Comparison of ENCODE assay signal across 8 mouse cellular contexts in the genomic region with DNA sequence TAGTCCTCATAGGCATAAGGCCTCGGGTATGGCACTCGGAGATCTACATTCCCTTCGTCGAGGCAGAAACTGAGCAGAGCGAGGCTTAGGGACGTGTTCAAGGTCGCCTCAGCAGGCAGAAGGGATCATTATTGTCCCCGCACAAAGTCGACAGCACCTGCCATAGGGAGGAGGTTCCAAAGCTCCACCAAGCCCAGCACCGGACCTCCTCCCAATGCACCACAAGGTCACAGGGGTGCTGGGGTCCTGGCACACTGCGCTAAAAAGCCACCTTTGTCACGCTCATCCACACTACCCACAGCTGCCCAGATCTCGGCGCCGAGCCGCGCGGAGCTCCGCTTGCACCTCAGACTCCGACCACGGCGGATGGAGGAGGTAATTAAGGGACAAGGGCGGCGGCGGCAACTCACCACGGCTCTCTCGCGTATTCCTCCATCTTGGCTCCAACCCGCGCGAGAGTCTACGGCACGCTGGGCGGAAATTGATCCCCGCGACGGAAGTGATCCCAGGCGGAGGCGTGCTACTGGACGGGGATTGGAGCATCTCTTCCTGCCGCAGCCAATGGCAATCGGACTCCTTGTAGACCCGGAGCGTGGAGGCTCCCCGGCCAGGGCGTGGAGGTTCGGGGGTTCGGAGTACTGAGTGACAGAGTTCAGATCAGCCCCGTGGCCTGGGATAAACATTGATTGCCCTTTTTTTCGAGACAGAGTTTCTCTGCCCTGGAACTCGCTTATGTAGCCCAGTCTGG. TPM values are rescaled to one million over a fixed set of nuclear protein-coding genes. Genes with fewer than 3 reads are reported as not detected.
A peak's percentile ranks its signal among the peaks of the same experiment; 100 is the strongest.
DNase-seq lines count a peak whose midpoint lies in the region; ATAC-seq and TF ChIP-seq lines count a peak whose summit lies in the region.

Gene Timm17a (minus strand): TSS at position 495 of the 748 bp plus-strand sequence.

- under 1% methylated on average over 51 of the region's 51 CpGs for WGBS in cerebellum, adult 2 months
- WGBS in forebrain, postnatal 0 days: 3% methylated on average over 51 of the region's 51 CpGs
- WGBS in lung, embryonic 15.5 days: under 1% methylated on average over 51 of the region's 51 CpGs

- peak within 1 kb of the TSS; percentile 67 for H3K4me2 ChIP-seq in forebrain, postnatal 0 days (ENCODE audit: low read depth)
- H3K4me2 ChIP-seq in lung, embryonic 15.5 days: peak within 1 kb of the TSS; percentile 83

- peaks cover 9 to 17% of the 10 kb centered on the region in 2 experiments for H3K36me3 ChIP-seq in MEL (ENCODE audit: control insufficient read depth in 1 of 2, insufficient read depth in 2 of 2, low read length in 2 of 2)
- H3K36me3 ChIP-seq in forebrain, postnatal 0 days (ENCODE audit: insufficient read depth): no peaks in the 10 kb centered on the region
- peaks cover 16% of the 10 kb centered on the region for H3K36me3 ChIP-seq in lung, embryonic 15.5 days

- no peaks in the 10 kb centered on the region for H3K27me3 ChIP-seq in MEL (ENCODE audit: control insufficient read depth in 1 of 2, insufficient read depth in 2 of 2, low read length in 2 of 2)
- no peaks in the 10 kb centered on the region for H3K27me3 ChIP-seq in cerebellum, adult 2 months (ENCODE audit: control insufficient read depth, insufficient read depth, low read length)
- H3K27me3 ChIP-seq in forebrain, postnatal 0 days (ENCODE audit: insufficient read depth, low read length): no peaks in the 10 kb centered on the region; the same call in 1 of the 2 replicates
- H3K27me3 ChIP-seq in lung, embryonic 15.5 days: no peaks in the 10 kb centered on the region

- no peak for TF ChIP-seq EP300 in MEL (IDR thresholded peaks at IDR 0.05; ENCODE audit: low read depth in 1 of 2, low read length in 2 of 2)

- peak within 1 kb of the TSS; percentile 89 to 96 for H3K4me3 ChIP-seq in MEL (ENCODE audit: control insufficient read depth in 1 of 2, insufficient read depth in 1 of 2, low read depth in 2 of 2, low read length in 2 of 2)
- H3K4me3 ChIP-seq in cerebellum, adult 2 months (replicated peaks; ENCODE audit: insufficient read depth, low read depth, low read length): peak within 1 kb of the TSS; percentile 99
- H3K4me3 ChIP-seq in forebrain, postnatal 0 days (ENCODE audit: low read depth, low read length): peak within 1 kb of the TSS; percentile 97
- H3K4me3 ChIP-seq in lung, embryonic 15.5 days: peak within 1 kb of the TSS; percentile 73

- ATAC-seq in forebrain, postnatal 0 days: peak; percentile 100
- ATAC-seq in lung, embryonic 15.5 days (ENCODE audit: borderline replicate concordance, extremely low read depth, low FRiP score, low TSS enrichment): peak; percentile 99

- H3K4me1 ChIP-seq in MEL (ENCODE audit: control insufficient read depth in 1 of 2, insufficient read depth in 2 of 2, low read length in 2 of 2): peaks cover 4 to 13% of the 10 kb centered on the region in 2 experiments; a peak in 3 of 4 replicates
- peaks cover 6% of the 10 kb centered on the region for H3K4me1 ChIP-seq in cerebellum, adult 2 months (ENCODE audit: control insufficient read depth, insufficient read depth, low read length)
- H3K4me1 ChIP-seq in forebrain, postnatal 0 days (ENCODE audit: insufficient read depth): peaks cover 10% of the 10 kb centered on the region; the same call in 1 of the 2 replicates
- H3K4me1 ChIP-seq in lung, embryonic 15.5 days: peaks cover 22% of the 10 kb centered on the region

- peaks cover 36% of the 10 kb centered on the region for H3K79me2 ChIP-seq in MEL (ENCODE audit: control insufficient read depth, insufficient read depth, low read length, poor library complexity)

- H3K9ac ChIP-seq in MEL (ENCODE audit: control insufficient read depth, low read depth, low read length, poor library complexity, severe bottlenecking): peak within 1 kb of the TSS; percentile 96
- H3K9ac ChIP-seq in forebrain, postnatal 0 days: peak within 1 kb of the TSS; percentile 97
- H3K9ac ChIP-seq in lung, embryonic 15.5 days: peak within 1 kb of the TSS; percentile 94

- no peak for TF ChIP-seq CTCF in MEL (IDR thresholded peaks at IDR 0.05 in 2 of 3, conservative IDR thresholded peaks at IDR 0.05 in 1 of 3; ENCODE audit: control insufficient read depth in 1 of 3, insufficient read depth in 1 of 3, low read depth in 2 of 3, low read length in 3 of 3, poor library complexity in 1 of 3, severe bottlenecking in 1 of 3)
- TF ChIP-seq CTCF in cerebellum, adult 2 months (IDR thresholded peaks at IDR 0.05; ENCODE audit: borderline replicate concordance, insufficient read depth, low read depth, low read length): no peak
- no peak for TF ChIP-seq CTCF in forebrain, postnatal 0 days (IDR thresholded peaks at IDR 0.05; ENCODE audit: low read depth)

- TF ChIP-seq RAD21 in MEL (IDR thresholded peaks at IDR 0.05; ENCODE audit: low read depth, low read length): no peak

- peak within 1 kb of the TSS; percentile 78 for H3K27ac ChIP-seq in MEL (ENCODE audit: control insufficient read depth, low read depth, low read length)
- peak within 1 kb of the TSS; percentile 95 for H3K27ac ChIP-seq in cerebellum, adult 2 months (ENCODE audit: insufficient read depth, low read length)
- H3K27ac ChIP-seq in forebrain, postnatal 0 days (ENCODE audit: low read depth, low read length): peak within 1 kb of the TSS; percentile 88
- peak within 1 kb of the TSS; percentile 80 for H3K27ac ChIP-seq in lung, embryonic 15.5 days

- peak; percentile 97 for DNase-seq in MEL (ENCODE audit: low read depth, low spot score)
- DNase-seq in cerebellum, adult 2 months: peak; percentile 92 to 94
- peak; percentile 96 for DNase-seq in forebrain, postnatal 0 days
- peak; percentile 95 for DNase-seq in heart, postnatal 4 days
- DNase-seq in layer of hippocampus, adult 8-10 months (ENCODE audit: low spot score in 2 of 2): peak; percentile 93 to 94
- peak; percentile 87 for DNase-seq in ovary, adult 18-20 months (ENCODE audit: low spot score)
- peak; percentile 94 for DNase-seq in thymus, postnatal 0 days (ENCODE audit: low spot score)

- H3K9me3 ChIP-seq in MEL (replicated peaks; ENCODE audit: insufficient read depth, low read length): no peaks in the 10 kb centered on the region
- H3K9me3 ChIP-seq in forebrain, postnatal 0 days (ENCODE audit: low read length): no peaks in the 10 kb centered on the region
- H3K9me3 ChIP-seq in lung, embryonic 15.5 days: no peaks in the 10 kb centered on the region

- peak; percentile 87 to 94 for TF ChIP-seq POLR2A in MEL (IDR thresholded peaks at IDR 0.05; ENCODE audit: control insufficient read depth in 1 of 2, insufficient read depth in 1 of 2, low read depth in 1 of 2, low read length in 2 of 2, poor library complexity in 1 of 2)
- peak; percentile 72 for TF ChIP-seq POLR2A in cerebellum, adult 2 months (IDR thresholded peaks at IDR 0.05; ENCODE audit: borderline replicate concordance, insufficient read depth, low read length)

TF ChIP-seq in MEL, 35 proteins besides CTCF, POLR2A, EP300 and RAD21:
- peak; percentile 92 for TF ChIP-seq MXI1 (IDR thresholded peaks at IDR 0.05; ENCODE audit: low read depth, low read length)
- TF ChIP-seq HCFC1 (IDR thresholded peaks at IDR 0.05; ENCODE audit: low read depth, low read length): peak; percentile 91
- peak; percentile 82 for TF ChIP-seq RCOR1 (IDR thresholded peaks at IDR 0.05; ENCODE audit: low read depth, low read length)
- TF ChIP-seq MYC (IDR thresholded peaks at IDR 0.05; ENCODE audit: low read depth, low read length): peak; percentile 56
- no peak for TF ChIP-seq MAFK (IDR thresholded peaks at IDR 0.05; ENCODE audit: borderline replicate concordance, low read depth, low read length)
- TF ChIP-seq ZKSCAN1 (IDR thresholded peaks at IDR 0.05; ENCODE audit: low read depth, low read length): no peak
- TF ChIP-seq NELFE (IDR thresholded peaks at IDR 0.05; ENCODE audit: low read depth, low read length): peak; percentile 83
- peak; percentile 68 for TF ChIP-seq ELF1 (IDR thresholded peaks at IDR 0.05; ENCODE audit: low read depth, low read length)
- TF ChIP-seq ZMIZ1 (IDR thresholded peaks at IDR 0.05; ENCODE audit: low read depth, low read length): peak; percentile 76; the same call in 1 of the 2 replicates
- TF ChIP-seq SIN3A (IDR thresholded peaks at IDR 0.05; ENCODE audit: low read length): peak; percentile 67; the same call in 1 of the 2 replicates
- TF ChIP-seq TBP (IDR thresholded peaks at IDR 0.05; ENCODE audit: low read depth, low read length): peak; percentile 84; the same call in 1 of the 2 replicates
- TF ChIP-seq ZNF384 (IDR thresholded peaks at IDR 0.05; ENCODE audit: low read depth, low read length): no peak
- TF ChIP-seq POLR2AphosphoS2 (IDR thresholded peaks at IDR 0.05; ENCODE audit: low read length): peak; percentile 79; the same call in 1 of the 2 replicates
- TF ChIP-seq CHD1 (IDR thresholded peaks at IDR 0.05; ENCODE audit: low read depth, low read length): 0 out of 2 replicates have a peak, but pooled peaks have one; percentile 73
- no peak; the same call in 1 of the 2 replicates for TF ChIP-seq KAT2A (conservative IDR thresholded peaks at IDR 0.05; ENCODE audit: low read depth, low read length)
- no peak; the same call in 1 of the 2 replicates for TF ChIP-seq TCF12 (IDR thresholded peaks at IDR 0.05; ENCODE audit: low read depth, low read length)
- TF ChIP-seq CHD2 (IDR thresholded peaks at IDR 0.05; ENCODE audit: low read length): peak; percentile 96
- peak; percentile 78; the same call in 1 of the 2 replicates for TF ChIP-seq MAX (IDR thresholded peaks at IDR 0.05; ENCODE audit: low read length)
TF ChIP-seq in MEL: peak in this region for 13.

RNA-seq across cellular contexts. Expression of gene Timm17a, which starts in this region (rescaled TPM):
- total RNA-seq in MEL (2012; rRNA removed): 177 and 182 TPM in 2 replicates
- polyA plus RNA-seq in MEL (2012; ENCODE audit: insufficient read depth in 1 of 2, insufficient read length in 2 of 2, low read depth in 1 of 2, low replicate concordance in 2 of 2, missing spikeins in 1 of 2): 100 to 1,000 TPM in 1 of 2 experiments, not detected in 1; 315 TPM
- 104 and 110 TPM in 2 replicates for polyA plus RNA-seq in cerebellum, adult 2 months (2012; rRNA removed)
- total RNA-seq in forebrain, postnatal 0 days (2014; rRNA removed): 29.9 and 36.1 TPM in 2 replicates
- polyA plus RNA-seq in forebrain, postnatal 0 days (2015; fragmentation: Nextera tagmentation; extraction: Ambion mirVana): 141 and 151 TPM in 2 replicates
- 100 to 1,000 TPM; 392 to 414 TPM for total RNA-seq in heart, postnatal 4 days (2021)
- total RNA-seq in layer of hippocampus, adult 8-10 months (2022): 100 to 1,000 TPM; 164 to 196 (median 187) TPM
- polyA plus RNA-seq in lung, embryonic 15.5 days (2015; fragmentation: Nextera tagmentation; extraction: Ambion mirVana): 186 and 192 TPM in 2 replicates
- 235 TPM in 2 replicates for polyA plus RNA-seq in thymus, postnatal 0 days (2015; fragmentation: Nextera tagmentation; extraction: Ambion mirVana)

Comparison
In these comparisons a context has a peak if more than half of its experiments do, and no peak if none do; other contexts are left out.
1. Peak in every context shown above with its lines: DNase-seq, ATAC-seq, H3K4me3 ChIP-seq and H3K27ac ChIP-seq.